ENCODE assay signal across 8 mouse cellular contexts in the genomic region with DNA sequence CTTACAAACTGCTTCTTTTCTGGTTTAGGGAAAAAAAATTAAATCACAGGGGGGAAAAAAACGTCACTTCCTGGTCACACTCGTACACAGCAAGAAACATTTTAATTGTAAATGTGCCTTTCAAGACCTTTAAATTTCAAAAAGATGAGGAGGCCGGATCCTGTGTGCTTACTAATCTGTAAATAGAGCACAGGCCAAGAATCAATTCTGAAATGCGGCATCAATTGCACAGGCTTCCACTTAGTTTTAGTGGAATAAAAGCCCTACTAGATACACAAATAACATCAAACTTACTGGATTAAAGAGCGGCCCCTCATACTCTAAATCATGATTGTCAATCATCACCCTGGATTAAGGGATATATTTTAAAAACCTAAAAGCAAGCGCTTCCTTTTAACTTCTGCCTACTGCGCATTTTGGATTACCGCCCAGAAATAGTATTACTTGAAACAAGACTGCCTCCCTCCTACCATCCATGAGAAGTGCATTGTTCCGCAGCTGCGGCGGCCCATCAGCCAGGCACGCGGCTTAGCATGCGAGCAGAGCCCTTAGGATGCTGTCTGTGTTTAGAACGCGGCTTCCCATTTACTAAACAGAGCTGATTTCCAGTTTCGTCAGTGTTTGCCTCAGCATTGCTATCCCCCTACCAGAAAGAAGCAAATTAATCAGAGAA.
DNase-seq lines count a peak whose midpoint lies in the region; ATAC-seq and TF ChIP-seq lines count a peak whose summit lies in the region.

No protein-coding gene starts in this region.

- no peaks in the 10 kb centered on the region for H3K9me3 ChIP-seq in embryonic facial prominence, embryonic 11.5 days (replicated peaks; ENCODE audit: control insufficient read depth, low read length)
- no peaks in the 10 kb centered on the region for H3K9me3 ChIP-seq in intestine, embryonic 15.5 days

- no peaks in the 10 kb centered on the region for H3K4me1 ChIP-seq in embryonic facial prominence, embryonic 11.5 days (ENCODE audit: control insufficient read depth, insufficient read depth, low read length)
- H3K4me1 ChIP-seq in intestine, embryonic 15.5 days (replicated peaks): no peaks in the 10 kb centered on the region

- peak; percentile 44 for ATAC-seq in embryonic facial prominence, embryonic 11.5 days (replicated peaks; ENCODE audit: insufficient number of reproducible peaks, low FRiP score, low TSS enrichment, low read depth)
- peak; percentile 70; the same call in 1 of the 2 replicates for ATAC-seq in intestine, embryonic 15.5 days
- ATAC-seq in megakaryocyte-erythroid progenitor cell, adult 5-6 weeks (replicated peaks; ENCODE audit: low FRiP score, low TSS enrichment, poor library complexity, severe bottlenecking): 0 out of 2 replicates have a peak, but pooled peaks have one; percentile 41

- peak overlapping the region; percentile 16; the same call in 1 of the 2 replicates for H3K4me2 ChIP-seq in embryonic facial prominence, embryonic 11.5 days (ENCODE audit: low read depth, low read length)
- H3K4me2 ChIP-seq in intestine, embryonic 15.5 days (replicated peaks): peak overlapping the region; percentile 45

- WGBS in embryonic facial prominence, embryonic 11.5 days: 15% methylated on average over 17 of the region's 17 CpGs
- 16% methylated on average over 17 of the region's 17 CpGs for WGBS in intestine, embryonic 15.5 days

- H3K9ac ChIP-seq in embryonic facial prominence, embryonic 11.5 days (replicated peaks; ENCODE audit: low read length): no peak overlapping the region
- no peak overlapping the region for H3K9ac ChIP-seq in intestine, embryonic 15.5 days

- no peaks in the 10 kb centered on the region for H3K36me3 ChIP-seq in embryonic facial prominence, embryonic 11.5 days (replicated peaks; ENCODE audit: control insufficient read depth, insufficient read depth, low read depth, low read length)
- H3K36me3 ChIP-seq in intestine, embryonic 15.5 days: no peaks in the 10 kb centered on the region

- no peak overlapping the region for H3K4me3 ChIP-seq in embryonic facial prominence, embryonic 11.5 days (ENCODE audit: low read depth, low read length)
- H3K4me3 ChIP-seq in intestine, embryonic 15.5 days (replicated peaks): no peak overlapping the region
- peak overlapping the region; percentile 32 for H3K4me3 ChIP-seq in left cerebral cortex, adult 2 months

- no peaks in the 10 kb centered on the region for H3K27me3 ChIP-seq in embryonic facial prominence, embryonic 11.5 days (ENCODE audit: control insufficient read depth, insufficient read depth, low read length)
- no peaks in the 10 kb centered on the region for H3K27me3 ChIP-seq in intestine, embryonic 15.5 days (replicated peaks)

- intact Hi-C loops in left cerebral cortex, adult 2 months (cut with DNase I): loop anchor here (2.0 to 5.0 kb wide), 2 partner anchors 468 to 1244 kb away; no protein-coding TSS in a partner anchor

- no peak for TF ChIP-seq POLR2A in brain, embryonic 14.5 days (IDR thresholded peaks at IDR 0.05; ENCODE audit: borderline replicate concordance, extremely low read depth, insufficient read depth, insufficient read length, poor library complexity, severe bottlenecking)

- H3K27ac ChIP-seq in embryonic facial prominence, embryonic 11.5 days (replicated peaks; ENCODE audit: low read depth, low read length): no peak overlapping the region
- H3K27ac ChIP-seq in intestine, embryonic 15.5 days: no peak overlapping the region
- no peak overlapping the region; the same call in 1 of the 2 replicates for H3K27ac ChIP-seq in left cerebral cortex, adult 2 months

- peak; percentile 54; the same call in 1 of the 2 replicates for TF ChIP-seq CTCF in brain, embryonic 14.5 days (IDR thresholded peaks at IDR 0.05; ENCODE audit: borderline replicate concordance, extremely low read depth, insufficient read depth, insufficient read length)
- TF ChIP-seq CTCF in left cerebral cortex, adult 2 months (IDR thresholded peaks at IDR 0.05): peak; percentile 53

- peak; percentile 98 for DNase-seq in brain, embryonic 14.5 days (ENCODE audit: low read depth)
- peak; percentile 84 for DNase-seq in embryonic facial prominence, embryonic 11.5 days (ENCODE audit: low spot score)
- peak; percentile 98 for DNase-seq in heart, adult 11 months
- DNase-seq in left cerebral cortex, adult 2 months (ENCODE audit: extremely low spot score in 1 of 2, low spot score in 2 of 2): peak; percentile 57 to 66
- DNase-seq in right cerebral cortex, postnatal 36 days (ENCODE audit: low spot score in 2 of 2): peak; percentile 65 to 73
- no peak for DNase-seq in spleen, adult 12 weeks (ENCODE audit: low spot score)
